Mouse (Mus musculus): Measurements from ENCODE around the gene Col6a2. TPM values are rescaled to one million over a fixed set of nuclear protein-coding genes. Genes with fewer than 3 reads are reported as not detected.
A peak's percentile ranks its signal among the peaks of the same experiment; 100 is the strongest.

The Col6a2 gene
- polyA plus RNA-seq, 1 experiment: 0.39 TPM

DNA sequence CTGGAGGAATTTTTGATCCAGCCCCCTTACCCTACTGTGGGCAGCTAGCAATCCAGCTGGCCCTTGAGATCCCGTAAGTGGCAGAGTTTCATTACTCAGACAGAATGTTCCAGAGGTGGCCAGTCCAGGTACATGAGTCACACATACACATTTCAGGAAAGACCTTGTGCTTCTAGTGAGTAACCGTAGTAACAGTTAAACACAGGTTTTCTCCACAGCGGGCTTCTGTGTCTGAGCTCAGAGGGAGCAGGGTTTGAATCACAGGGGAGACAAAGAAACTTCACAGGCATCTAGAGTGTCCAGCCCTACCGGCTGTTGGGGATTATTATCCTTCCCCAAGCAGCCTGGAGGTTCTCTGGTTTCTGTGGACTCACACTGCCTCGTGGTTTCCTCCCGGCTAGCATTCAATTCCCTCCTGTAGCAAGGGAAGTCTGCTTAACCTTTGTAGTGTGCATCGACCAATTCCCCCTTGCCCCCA lies 10.7 kb upstream of the Col6a2 start:
- TF ChIP-seq MYOG (IDR thresholded peaks at IDR 0.05; ENCODE audit: control insufficient read depth, extremely low read depth, insufficient read length) (no peak), MYOD1 (IDR thresholded peaks at IDR 0.05; ENCODE audit: control insufficient read depth, insufficient read length, low read depth) (no peak), MAX (IDR thresholded peaks at IDR 0.05) (no peak), USF1 (IDR thresholded peaks at IDR 0.05; ENCODE audit: low read depth) (no peak), FOSL1 (IDR thresholded peaks at IDR 0.05; ENCODE audit: insufficient read depth, low read length, poor library complexity, severe bottlenecking) (no peak), CEBPB (IDR thresholded peaks at IDR 0.05; ENCODE audit: low read depth) (no peak), CTCF (IDR thresholded peaks at IDR 0.05; ENCODE audit: control insufficient read depth, insufficient read depth, insufficient read length) (no peak)
- Histone ChIP-seq H3K27me3 (ENCODE audit: control insufficient read depth, insufficient read depth, insufficient read length) (no peaks in the 10 kb centered on the region), H3K4me3 (ENCODE audit: insufficient read depth, poor library complexity, severe bottlenecking) (no peak overlapping the region), H3K79me3 (ENCODE audit: low read depth) (no peaks in the 10 kb centered on the region), H3K79me2 (ENCODE audit: control insufficient read depth, insufficient read depth) (no peaks in the 10 kb centered on the region), H3K36me3 (ENCODE audit: control insufficient read depth, insufficient read depth) (no peaks in the 10 kb centered on the region), H3ac (ENCODE audit: control insufficient read depth, insufficient read length, low read depth) (no peak overlapping the region)

DNA sequence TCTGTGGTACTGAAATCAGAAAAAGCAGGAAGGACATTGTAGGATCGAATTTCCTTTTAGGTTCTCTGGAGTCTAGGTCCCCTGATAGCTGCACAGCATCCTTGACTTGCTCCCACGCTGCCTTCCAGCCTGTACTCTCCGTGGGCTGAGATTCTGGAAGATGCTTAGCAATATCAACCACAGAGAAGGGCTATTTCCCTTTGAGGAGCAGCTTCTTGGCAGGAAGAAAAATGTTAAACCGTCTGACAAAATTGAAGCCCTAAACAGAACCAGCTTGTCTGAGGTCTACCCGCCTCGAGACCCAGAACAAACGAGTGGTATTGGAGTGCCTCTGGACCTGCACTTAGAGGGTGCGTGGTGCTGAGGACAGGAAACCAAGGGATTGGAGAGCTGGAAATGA lies 9.2 kb upstream of the Col6a2 start:
- TF ChIP-seq MYOD1 (IDR thresholded peaks at IDR 0.05; ENCODE audit: control insufficient read depth, insufficient read length, low read depth) (no peak), CTCF (IDR thresholded peaks at IDR 0.05; ENCODE audit: control insufficient read depth, insufficient read depth, insufficient read length) (no peak), MYOG (IDR thresholded peaks at IDR 0.05; ENCODE audit: control insufficient read depth, extremely low read depth, insufficient read length) (no peak), USF1 (IDR thresholded peaks at IDR 0.05; ENCODE audit: low read depth) (no peak), CEBPB (IDR thresholded peaks at IDR 0.05; ENCODE audit: low read depth) (no peak), FOSL1 (IDR thresholded peaks at IDR 0.05; ENCODE audit: insufficient read depth, low read length, poor library complexity, severe bottlenecking) (no peak), MAX (IDR thresholded peaks at IDR 0.05) (no peak)
- Histone ChIP-seq H3ac (ENCODE audit: control insufficient read depth, insufficient read length, low read depth) (no peak overlapping the region), H3K27me3 (ENCODE audit: control insufficient read depth, insufficient read depth, insufficient read length) (no peaks in the 10 kb centered on the region), H3K36me3 (ENCODE audit: control insufficient read depth, insufficient read depth) (no peaks in the 10 kb centered on the region), H3K79me2 (ENCODE audit: control insufficient read depth, insufficient read depth) (no peaks in the 10 kb centered on the region), H3K79me3 (ENCODE audit: low read depth) (no peaks in the 10 kb centered on the region), H3K4me3 (ENCODE audit: insufficient read depth, poor library complexity, severe bottlenecking) (no peak overlapping the region)

- H3ac ChIP-seq (ENCODE audit: control insufficient read depth, insufficient read length, low read depth): no peak overlapping the region
- H3K79me3 ChIP-seq (ENCODE audit: low read depth): no peaks in the 10 kb centered on the region
- H3K4me3 ChIP-seq (ENCODE audit: insufficient read depth, poor library complexity, severe bottlenecking): no peak overlapping the region
- no peaks in the 10 kb centered on the region for H3K36me3 ChIP-seq (ENCODE audit: control insufficient read depth, insufficient read depth)
- no peaks in the 10 kb centered on the region for H3K27me3 ChIP-seq (ENCODE audit: control insufficient read depth, insufficient read depth, insufficient read length)
- no peak for TF ChIP-seq USF1 (IDR thresholded peaks at IDR 0.05; ENCODE audit: low read depth)
- no peak for TF ChIP-seq MYOD1 (IDR thresholded peaks at IDR 0.05; ENCODE audit: control insufficient read depth, insufficient read length, low read depth)
- TF ChIP-seq CTCF (IDR thresholded peaks at IDR 0.05; ENCODE audit: control insufficient read depth, insufficient read depth, insufficient read length): no peak
- TF ChIP-seq CEBPB (IDR thresholded peaks at IDR 0.05; ENCODE audit: low read depth): no peak
- no peak for TF ChIP-seq MAX (IDR thresholded peaks at IDR 0.05)
- TF ChIP-seq FOSL1 (IDR thresholded peaks at IDR 0.05; ENCODE audit: insufficient read depth, low read length, poor library complexity, severe bottlenecking): no peak
- no peak for TF ChIP-seq MYOG (IDR thresholded peaks at IDR 0.05; ENCODE audit: control insufficient read depth, extremely low read depth, insufficient read length)
- H3K79me2 ChIP-seq (ENCODE audit: control insufficient read depth, insufficient read depth): no peaks in the 10 kb centered on the region
Measured at GRCm38 (mm10) chr10:76630657-76631056, 7.2 kb upstream of the Col6a2 start.

- Histone ChIP-seq H3K4me3 (ENCODE audit: insufficient read depth, poor library complexity, severe bottlenecking) (no peak overlapping the region), H3K36me3 (ENCODE audit: control insufficient read depth, insufficient read depth) (no peaks in the 10 kb centered on the region), H3K27me3 (ENCODE audit: control insufficient read depth, insufficient read depth, insufficient read length) (no peaks in the 10 kb centered on the region), H3ac (ENCODE audit: control insufficient read depth, insufficient read length, low read depth) (no peak overlapping the region), H3K79me3 (ENCODE audit: low read depth) (no peaks in the 10 kb centered on the region), H3K79me2 (ENCODE audit: control insufficient read depth, insufficient read depth) (no peaks in the 10 kb centered on the region)
- TF ChIP-seq USF1 (IDR thresholded peaks at IDR 0.05; ENCODE audit: low read depth): no peak
- no peak for TF ChIP-seq CTCF (IDR thresholded peaks at IDR 0.05; ENCODE audit: control insufficient read depth, insufficient read depth, insufficient read length)
- TF ChIP-seq MYOD1 (IDR thresholded peaks at IDR 0.05; ENCODE audit: control insufficient read depth, insufficient read length, low read depth): no peak
- no peak for TF ChIP-seq CEBPB (IDR thresholded peaks at IDR 0.05; ENCODE audit: low read depth)
- TF ChIP-seq FOSL1 (IDR thresholded peaks at IDR 0.05; ENCODE audit: insufficient read depth, low read length, poor library complexity, severe bottlenecking): no peak
Measured at GRCm38 (mm10) chr10:76627714-76628113, 4.3 kb upstream of the Col6a2 start.

DNA sequence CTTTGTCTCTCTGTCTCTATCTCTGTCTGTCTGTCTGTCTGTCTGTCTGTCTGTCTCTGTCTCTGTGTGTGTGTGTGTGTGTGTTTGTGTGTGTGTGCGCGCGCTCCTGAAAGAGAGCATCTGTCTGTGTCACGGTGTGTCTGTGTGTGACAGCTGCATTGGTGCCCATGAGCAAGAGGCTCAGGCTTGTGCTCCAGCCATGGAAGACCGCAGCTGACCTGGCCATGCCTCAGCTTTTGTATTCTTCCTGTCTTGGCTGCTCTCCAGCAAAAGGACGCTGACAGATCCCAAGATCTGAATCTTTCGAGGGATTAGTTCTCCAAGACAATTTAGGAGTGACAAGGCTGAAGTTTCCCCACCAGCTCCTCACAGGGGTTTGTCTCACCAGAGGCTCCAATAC lies 1.5 kb upstream of the Col6a2 start:
- Histone ChIP-seq H3K79me2 (ENCODE audit: control insufficient read depth, insufficient read depth) (no peaks in the 10 kb centered on the region), H3ac (ENCODE audit: control insufficient read depth, insufficient read length, low read depth) (no peak overlapping the region), H3K79me3 (ENCODE audit: low read depth) (no peaks in the 10 kb centered on the region), H3K36me3 (ENCODE audit: control insufficient read depth, insufficient read depth) (no peaks in the 10 kb centered on the region), H3K27me3 (ENCODE audit: control insufficient read depth, insufficient read depth, insufficient read length) (peaks cover 5% of the 10 kb centered on the region), H3K4me3 (ENCODE audit: insufficient read depth, poor library complexity, severe bottlenecking) (no peak overlapping the region)
- no peak for TF ChIP-seq FOSL1 (IDR thresholded peaks at IDR 0.05; ENCODE audit: insufficient read depth, low read length, poor library complexity, severe bottlenecking)
- peak; percentile 27 for TF ChIP-seq MYOD1 (IDR thresholded peaks at IDR 0.05; ENCODE audit: control insufficient read depth, insufficient read length, low read depth)
- no peak for TF ChIP-seq CEBPB (IDR thresholded peaks at IDR 0.05; ENCODE audit: low read depth)
- no peak for TF ChIP-seq USF1 (IDR thresholded peaks at IDR 0.05; ENCODE audit: low read depth)
- TF ChIP-seq MYOG (IDR thresholded peaks at IDR 0.05; ENCODE audit: control insufficient read depth, extremely low read depth, insufficient read length): no peak

DNA sequence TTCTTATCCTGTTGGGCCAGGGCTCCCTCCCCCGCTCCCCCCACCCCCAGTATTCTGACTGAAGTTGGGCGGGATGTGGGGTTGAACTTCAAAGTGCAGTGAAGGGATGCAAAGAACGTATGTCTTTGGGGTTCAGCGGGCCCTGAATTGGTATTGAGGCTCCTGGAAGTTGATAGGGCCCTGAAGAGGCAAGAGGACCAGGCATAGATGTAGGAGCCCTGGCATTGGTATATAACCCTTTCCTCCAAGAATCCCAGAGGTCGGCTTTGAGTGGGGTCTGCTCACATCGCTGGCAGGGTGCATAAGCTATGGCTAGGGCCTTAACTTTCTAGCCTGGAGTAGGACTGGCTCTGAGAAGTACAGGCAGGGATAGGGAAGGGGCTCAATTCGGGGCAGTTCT lies 304 bp upstream of the Col6a2 start:
- H3K4me3 ChIP-seq (ENCODE audit: insufficient read depth, poor library complexity, severe bottlenecking): no peak overlapping the region
- H3ac ChIP-seq (ENCODE audit: control insufficient read depth, insufficient read length, low read depth): no peak overlapping the region
- H3K79me2 ChIP-seq (ENCODE audit: control insufficient read depth, insufficient read depth): no peaks in the 10 kb centered on the region
- H3K79me3 ChIP-seq (ENCODE audit: low read depth): no peaks in the 10 kb centered on the region
- TF ChIP-seq MAX (IDR thresholded peaks at IDR 0.05) (no peak), FOSL1 (IDR thresholded peaks at IDR 0.05; ENCODE audit: insufficient read depth, low read length, poor library complexity, severe bottlenecking) (no peak), CEBPB (IDR thresholded peaks at IDR 0.05; ENCODE audit: low read depth) (no peak)
- peaks cover 5% of the 10 kb centered on the region for H3K27me3 ChIP-seq (ENCODE audit: control insufficient read depth, insufficient read depth, insufficient read length)
- no peaks in the 10 kb centered on the region for H3K36me3 ChIP-seq (ENCODE audit: control insufficient read depth, insufficient read depth)

Measured in C2C12 (cell line).